In genomic region chr10:43943736-43944135, GRCm38 (mm10) we compare ENCODE assay signal across 16 mouse cellular contexts. TPM values are rescaled to one million over a fixed set of nuclear protein-coding genes. Genes with fewer than 3 reads are reported as not detected.
DNase-seq lines count a peak whose midpoint lies in the region; ATAC-seq and TF ChIP-seq lines count a peak whose summit lies in the region.
"Had no signal": no experiment of that assay in that cellular context is flagged by ENCODE, and none has a peak within 500 bp of the region (broad histone marks: within the 10 kb centered on the region; RNA-seq: fewer than 3 reads in every experiment).

No protein-coding gene starts in this region.

- H3K4me2 ChIP-seq in hindbrain, embryonic 11.5 days (replicated peaks; ENCODE audit: low read depth, low read length) = no peak overlapping the region
- no peak overlapping the region for H3K4me2 ChIP-seq in hindbrain, embryonic 12.5 days (replicated peaks)
- no peak overlapping the region for H3K4me2 ChIP-seq in lung, postnatal 0 days (replicated peaks; ENCODE audit: low read depth, low read length)
- H3K4me2 ChIP-seq: intestine, embryonic 15.5 days; neural tube, embryonic 12.5 days had no signal

- H3K9ac ChIP-seq in hindbrain, embryonic 11.5 days (ENCODE audit: low read depth, low read length) = no peak overlapping the region
- no peak overlapping the region for H3K9ac ChIP-seq in hindbrain, embryonic 12.5 days
- H3K9ac ChIP-seq in lung, postnatal 0 days (replicated peaks; ENCODE audit: low read depth) = no peak overlapping the region
- H3K9ac ChIP-seq: intestine, embryonic 15.5 days; liver, embryonic 14.5 days; neural tube, embryonic 12.5 days had no signal

- peak; percentile 10 for DNase-seq in hindbrain, embryonic 11.5 days (ENCODE audit: low spot score)
- DNase-seq in lung, postnatal 0 days (ENCODE audit: low spot score) = peak; percentile 17
- no peak for DNase-seq in lung, postnatal 10 days
- peak; percentile 19 for DNase-seq in NIH3T3 (ENCODE audit: low read depth)
- DNase-seq in mesoderm, embryonic 11.5 days (ENCODE audit: low read depth, low spot score) = peak; percentile 10
- DNase-seq in natural killer cell, adult 2 months (ENCODE audit: low spot score in 2 of 2) = no peak
- DNase-seq in layer of hippocampus, adult 8-10 months (ENCODE audit: low spot score in 2 of 2) = no peak
- DNase-seq: cerebellum, postnatal 10 days; heart, adult 11 months; right cerebral cortex, postnatal 4 days had no signal

- TF ChIP-seq CTCF in lung, postnatal 0 days (IDR thresholded peaks at IDR 0.05) = no peak

- no peak for TF ChIP-seq EP300 in lung, postnatal 0 days (IDR thresholded peaks at IDR 0.05)

- no peak for ATAC-seq in hindbrain, embryonic 11.5 days (ENCODE audit: low FRiP score)
- no peak for ATAC-seq in hindbrain, embryonic 12.5 days (ENCODE audit: low FRiP score)
- ATAC-seq in lung, postnatal 0 days = peak; percentile 46; the same call in 1 of the 2 replicates
- ATAC-seq: forebrain, embryonic 14.5 days; intestine, embryonic 15.5 days had no signal

- WGBS in hindbrain, embryonic 11.5 days = 33% methylated on average over 4 of the region's 4 CpGs
- 45% methylated on average over 4 of the region's 4 CpGs for WGBS in hindbrain, embryonic 12.5 days
- 60% methylated on average over 4 of the region's 4 CpGs for WGBS in lung, postnatal 0 days

- H3K27ac ChIP-seq in hindbrain, embryonic 11.5 days (ENCODE audit: low read depth, low read length) = no peak overlapping the region
- H3K27ac ChIP-seq in hindbrain, embryonic 12.5 days = no peak overlapping the region
- H3K27ac ChIP-seq in lung, postnatal 0 days (ENCODE audit: low read length) = no peak overlapping the region
- H3K27ac ChIP-seq: intestine, embryonic 15.5 days; liver, embryonic 14.5 days; macrophage; neural tube, embryonic 12.5 days had no signal

- H3K9me3 ChIP-seq in hindbrain, embryonic 11.5 days (ENCODE audit: control insufficient read depth, low read length) = no peaks in the 10 kb centered on the region
- no peaks in the 10 kb centered on the region for H3K9me3 ChIP-seq in hindbrain, embryonic 12.5 days (replicated peaks)
- no peaks in the 10 kb centered on the region for H3K9me3 ChIP-seq in lung, postnatal 0 days (ENCODE audit: low read length)
- H3K9me3 ChIP-seq: intestine, embryonic 15.5 days; neural tube, embryonic 12.5 days had no signal

- no peaks in the 10 kb centered on the region for H3K4me1 ChIP-seq in hindbrain, embryonic 11.5 days (replicated peaks; ENCODE audit: control insufficient read depth, insufficient read depth, low read length)
- H3K4me1 ChIP-seq in hindbrain, embryonic 12.5 days = 0 out of 2 replicates have a peak, but pooled peaks cover 9% of the 10 kb centered on the region
- no peaks in the 10 kb centered on the region for H3K4me1 ChIP-seq in lung, postnatal 0 days (ENCODE audit: insufficient read depth, low read depth, low read length)
- H3K4me1 ChIP-seq: intestine, embryonic 15.5 days; neural tube, embryonic 12.5 days had no signal

- H3K36me3 ChIP-seq in hindbrain, embryonic 11.5 days (ENCODE audit: control insufficient read depth, insufficient read depth, low read length) = no peaks in the 10 kb centered on the region
- H3K36me3 ChIP-seq in hindbrain, embryonic 12.5 days = peaks cover 10% of the 10 kb centered on the region; the same call in 1 of the 2 replicates
- H3K36me3 ChIP-seq in lung, postnatal 0 days (ENCODE audit: insufficient read depth, low read length) = no peaks in the 10 kb centered on the region

- no peak overlapping the region for H3K4me3 ChIP-seq in hindbrain, embryonic 11.5 days (ENCODE audit: low read depth, low read length)
- no peak overlapping the region for H3K4me3 ChIP-seq in hindbrain, embryonic 12.5 days
- H3K4me3 ChIP-seq in lung, postnatal 0 days (ENCODE audit: low read depth, low read length) = no peak overlapping the region
- H3K4me3 ChIP-seq: intestine, embryonic 15.5 days; neural tube, embryonic 12.5 days had no signal

- H3K27me3 ChIP-seq in hindbrain, embryonic 11.5 days (ENCODE audit: control insufficient read depth, insufficient read depth, low read length) = no peaks in the 10 kb centered on the region
- no peaks in the 10 kb centered on the region for H3K27me3 ChIP-seq in hindbrain, embryonic 12.5 days
- no peaks in the 10 kb centered on the region for H3K27me3 ChIP-seq in lung, postnatal 0 days (replicated peaks; ENCODE audit: insufficient read depth, low read length)
- H3K27me3 ChIP-seq: intestine, embryonic 15.5 days; neural tube, embryonic 12.5 days had no signal

RNA-seq across cellular contexts. Expression of gene Rtn4ip1, which starts 42.1 kb away (rescaled TPM):
- polyA plus RNA-seq in hindbrain, embryonic 11.5 days (2014; fragmentation: Nextera tagmentation; extraction: Ambion mirVana) = 20.0 and 20.5 TPM in 2 replicates
- polyA plus RNA-seq in hindbrain, embryonic 12.5 days (2016; fragmentation: Nextera tagmentation; extraction: Ambion mirVana) = 15.9 and 18.0 TPM in 2 replicates
- polyA plus RNA-seq in lung, postnatal 0 days (2015; fragmentation: Nextera tagmentation; extraction: Ambion mirVana) = 4.7 and 5.7 TPM in 2 replicates
- 10 to 100 TPM; 14.8 to 17.8 (median 16.2) TPM for total RNA-seq in layer of hippocampus, adult 8-10 months (2022)

RNA-seq across cellular contexts. Expression of gene Qrsl1, which starts 42.2 kb away (rescaled TPM):
- 29.7 and 30.1 TPM in 2 replicates for polyA plus RNA-seq in hindbrain, embryonic 11.5 days (2014; fragmentation: Nextera tagmentation; extraction: Ambion mirVana)
- 22.7 and 24.1 TPM in 2 replicates for polyA plus RNA-seq in hindbrain, embryonic 12.5 days (2016; fragmentation: Nextera tagmentation; extraction: Ambion mirVana)
- polyA plus RNA-seq in lung, postnatal 0 days (2015; fragmentation: Nextera tagmentation; extraction: Ambion mirVana) = 8.8 and 9.7 TPM in 2 replicates
- 10 to 100 TPM; 13.8 to 15.9 (median 14.8) TPM for total RNA-seq in layer of hippocampus, adult 8-10 months (2022)

Comparison
In these comparisons a context has a peak if more than half of its experiments do, and no peak if none do; other contexts are left out.
1. DNase-seq: peak in hindbrain, embryonic 11.5 days (single experiment), lung, postnatal 0 days (single experiment), NIH3T3 (single experiment) and mesoderm, embryonic 11.5 days (single experiment); none in lung, postnatal 10 days (single experiment), natural killer cell, adult 2 months (0 of 2) and layer of hippocampus, adult 8-10 months (0 of 2).